Mouse (Mus musculus) lung, embryonic 15.5 days (tissue): ENCODE results near the gene Fsd2. TPM values are rescaled to one million over a fixed set of nuclear protein-coding genes. Genes with fewer than 3 reads are reported as not detected.

ENCODE experiments used
- ATAC-seq: fragments of 200-750 bp; cut with Nextera tagmentation; 2 replicates; pipeline ENCODE4 v1.8.0; 2017; ENCODE audit warnings: moderate number of reproducible peaks, borderline replicate concordance; ENCODE audit not compliant: low FRiP score, low TSS enrichment; ENCODE audit errors: extremely low read depth
- H3K27ac ChIP-seq: fragments of 300-500 bp; sonication (generic); 2 replicates; pipeline ENCODE4 v1.5.1; 2015; ENCODE audit warnings: moderate library complexity, mild to moderate bottlenecking, inconsistent platforms
- H3K27me3 ChIP-seq: fragments of 300-500 bp; sonication (generic); 2 replicates; pipeline ENCODE4 v1.6.1; 2015; ENCODE audit warnings: inconsistent platforms
- H3K36me3 ChIP-seq: fragments of 300-500 bp; sonication (generic); 2 replicates; pipeline ENCODE4 v1.6.1; 2015; ENCODE audit warnings: inconsistent platforms
- H3K4me1 ChIP-seq: fragments of 300-500 bp; sonication (generic); 2 replicates; pipeline ENCODE4 v1.6.1; 2015; ENCODE audit warnings: inconsistent platforms
- H3K4me2 ChIP-seq: fragments of 300-500 bp; sonication (generic); 2 replicates; pipeline ENCODE4 v1.6.1; 2015; ENCODE audit warnings: inconsistent platforms, mild to moderate bottlenecking, moderate library complexity
- H3K4me3 ChIP-seq: fragments of 300-500 bp; sonication (generic); 2 replicates; pipeline ENCODE4 v1.5.1; 2015; ENCODE audit warnings: mild to moderate bottlenecking, inconsistent platforms
- H3K9ac ChIP-seq: fragments of 300-500 bp; sonication (generic); 2 replicates; pipeline ENCODE4 v1.6.1; 2015; ENCODE audit warnings: inconsistent platforms
- H3K9me3 ChIP-seq: fragments of 300-500 bp; sonication (generic); 2 replicates; pipeline ENCODE4 v1.6.1; 2016; ENCODE audit warnings: inconsistent platforms
- WGBS: fragments of 180-500 bp; shearing (Covaris S2); methylation state at CpG from one replicate; pipeline ENCODE4 v1.1.7; 2015; 5-methylcytosine and 5-hydroxymethylcytosine counted together
- polyA plus RNA-seq: library from polyadenylated mRNA; unstranded; fragments of >200 nt; fragmentation: Nextera tagmentation; extraction: Ambion mirVana; gene quantifications from 2 replicates; pipeline ENCODE4 v1.2.1, GENCODE M21; 2015

Fsd2 gene
- polyA plus RNA-seq, 1 experiment from 2014 or later, result 1.8 TPM

DNA sequence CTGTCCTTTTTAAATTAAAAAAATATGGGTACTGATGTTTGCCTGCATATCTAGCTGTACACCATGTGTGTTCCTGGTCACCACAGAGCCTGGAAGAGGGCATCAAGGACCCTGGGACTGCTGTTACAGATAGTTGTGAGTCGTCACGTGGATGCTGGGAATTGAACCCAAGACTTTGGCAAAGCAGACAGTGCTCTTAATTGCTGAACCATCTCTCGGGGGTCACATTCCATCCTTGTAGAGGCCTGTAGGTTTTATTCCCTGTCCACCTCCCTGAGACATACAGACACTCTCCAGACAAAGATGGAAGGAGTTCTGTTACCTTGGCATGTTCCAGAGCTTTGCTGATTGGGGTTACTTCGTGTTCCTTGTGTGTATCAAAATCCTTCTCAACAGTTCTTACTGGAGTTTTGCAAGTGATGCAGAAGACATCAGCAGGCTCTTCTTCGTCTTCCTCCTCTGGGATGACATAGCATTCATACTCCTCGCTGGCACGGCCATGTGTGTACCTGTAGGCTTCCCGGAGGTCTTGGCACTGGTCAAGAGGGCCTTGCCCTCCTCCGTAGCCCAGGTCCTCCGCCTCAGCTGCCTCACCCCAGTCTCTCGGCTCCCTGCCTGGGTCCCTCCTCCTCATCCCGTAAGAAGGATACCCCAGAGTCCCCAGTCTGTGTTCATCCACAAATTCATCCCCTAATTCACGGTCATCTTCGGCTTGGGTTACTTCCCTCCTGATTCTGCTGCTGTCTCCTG is 7.3 kb downstream of the Fsd2 start:
- Histone ChIP-seq H3K4me3 (no peak overlapping the region), H3K9ac (no peak overlapping the region)
- ATAC-seq, result no peak

DNA sequence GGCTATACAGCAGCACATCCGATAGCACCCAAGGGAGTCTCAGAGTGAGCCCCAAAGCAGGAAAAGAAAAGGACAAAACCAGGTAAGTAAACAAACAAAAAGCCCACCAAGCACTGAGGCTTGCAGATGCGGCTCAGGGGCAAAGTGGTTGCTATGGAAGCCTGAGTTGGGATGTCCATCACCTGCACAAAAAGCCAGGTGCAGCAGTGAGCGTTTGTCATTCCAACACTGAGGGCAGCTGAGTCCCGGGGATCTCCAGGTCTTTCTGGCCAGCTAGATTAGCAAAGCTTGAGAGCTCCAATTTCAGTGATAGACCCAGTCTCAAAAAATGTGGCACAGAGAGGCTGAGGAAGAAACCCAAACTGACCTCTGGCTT is 8.8 kb downstream of the Fsd2 start:
- Histone ChIP-seq H3K27me3 (no peaks in the 10 kb centered on the region), H3K4me1 (peaks cover 26% of the 10 kb centered on the region), H3K9ac (no peak overlapping the region), H3K4me2 (no peak overlapping the region), H3K27ac (peak overlapping the region; percentile 45), H3K36me3 (no peaks in the 10 kb centered on the region), H3K9me3 (no peaks in the 10 kb centered on the region), H3K4me3 (no peak overlapping the region)
- 42% methylated on average over 4 of the region's 4 CpGs for WGBS
- no peak for ATAC-seq

More for the DNA sequence above, 7.3 kb downstream of the Fsd2 start:
- Histone ChIP-seq H3K4me2 (no peak overlapping the region), H3K4me1 (peaks cover 26% of the 10 kb centered on the region), H3K36me3 (no peaks in the 10 kb centered on the region), H3K27me3 (no peaks in the 10 kb centered on the region), H3K27ac (no peak overlapping the region), H3K9me3 (no peaks in the 10 kb centered on the region)
- 86% methylated on average over 14 of the region's 14 CpGs for WGBS

GRCm38 (mm10) chr7:81557252-81557984 is 9.3 kb downstream of the Fsd2 start:
- Histone ChIP-seq H3K9ac (no peak overlapping the region), H3K4me2 (no peak overlapping the region), H3K4me1 (peaks cover 26% of the 10 kb centered on the region), H3K36me3 (no peaks in the 10 kb centered on the region), H3K4me3 (no peak overlapping the region), H3K9me3 (no peaks in the 10 kb centered on the region), H3K27ac (peak overlapping the region; percentile 83), H3K27me3 (no peaks in the 10 kb centered on the region)
- WGBS, result 35% methylated on average over 7 of the region's 7 CpGs
- ATAC-seq, result peak; percentile 89

GRCm38 (mm10) chr7:81556839-81557238 is 9.9 kb downstream of the Fsd2 start:
- H3K4me2 ChIP-seq, result no peak overlapping the region
- WGBS, result 47% methylated on average over 4 of the region's 4 CpGs
- no peaks in the 10 kb centered on the region for H3K9me3 ChIP-seq
- H3K36me3 ChIP-seq, result no peaks in the 10 kb centered on the region
- peak overlapping the region; percentile 83 for H3K27ac ChIP-seq
- H3K27me3 ChIP-seq, result no peaks in the 10 kb centered on the region
- no peak overlapping the region for H3K4me3 ChIP-seq
- peaks cover 26% of the 10 kb centered on the region for H3K4me1 ChIP-seq
- ATAC-seq, result peak; percentile 39; the same call in 1 of the 2 replicates
- H3K9ac ChIP-seq, result no peak overlapping the region

GRCm38 (mm10) chr7:81554369-81554768 is 12.4 kb downstream of the Fsd2 start:
- no peaks in the 10 kb centered on the region for H3K9me3 ChIP-seq
- no peak overlapping the region for H3K4me3 ChIP-seq
- 76% methylated on average over 2 of the region's 2 CpGs for WGBS
- H3K4me1 ChIP-seq, result peaks cover 11% of the 10 kb centered on the region
- H3K36me3 ChIP-seq, result no peaks in the 10 kb centered on the region
- no peak for ATAC-seq
- no peak overlapping the region for H3K27ac ChIP-seq
- no peak overlapping the region for H3K9ac ChIP-seq
- no peak overlapping the region for H3K4me2 ChIP-seq
- no peaks in the 10 kb centered on the region for H3K27me3 ChIP-seq

DNA sequence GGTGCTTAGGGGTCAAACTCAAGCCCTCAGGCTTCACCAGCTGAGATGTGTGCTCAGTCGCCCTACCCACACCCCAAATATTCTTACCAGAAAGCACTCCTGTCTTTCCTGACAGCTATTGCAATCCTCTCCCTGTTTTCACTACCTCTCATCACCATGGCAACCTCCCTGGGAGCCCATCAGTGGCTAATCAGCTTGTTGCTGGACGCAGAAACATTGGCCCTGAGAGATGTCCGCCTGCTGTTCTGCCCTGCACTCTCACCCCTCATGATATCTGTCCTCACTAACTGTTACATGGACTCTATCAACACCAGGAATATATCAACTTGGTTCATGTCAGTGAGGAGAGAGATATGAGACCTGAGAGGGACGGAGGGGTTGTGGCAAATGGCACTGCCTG is 13.2 kb downstream of the Fsd2 start:
- Histone ChIP-seq H3K4me1 (peaks cover 11% of the 10 kb centered on the region), H3K36me3 (no peaks in the 10 kb centered on the region), H3K9me3 (no peaks in the 10 kb centered on the region), H3K9ac (no peak overlapping the region), H3K4me2 (no peak overlapping the region), H3K4me3 (no peak overlapping the region), H3K27me3 (no peaks in the 10 kb centered on the region), H3K27ac (no peak overlapping the region)
- ATAC-seq, result no peak
- 64% methylated on average over 4 of the region's 4 CpGs for WGBS

GRCm38 (mm10) chr7:81548864-81549263 is 17.9 kb downstream of the Fsd2 start:
- WGBS, result 58% methylated on average over 11 of the region's 11 CpGs
- Histone ChIP-seq H3K4me3 (no peak overlapping the region), H3K27ac (no peak overlapping the region), H3K27me3 (no peaks in the 10 kb centered on the region), H3K4me1 (no peaks in the 10 kb centered on the region), H3K9ac (no peak overlapping the region), H3K36me3 (no peaks in the 10 kb centered on the region), H3K4me2 (no peak overlapping the region), H3K9me3 (no peaks in the 10 kb centered on the region)
- no peak for ATAC-seq

DNA sequence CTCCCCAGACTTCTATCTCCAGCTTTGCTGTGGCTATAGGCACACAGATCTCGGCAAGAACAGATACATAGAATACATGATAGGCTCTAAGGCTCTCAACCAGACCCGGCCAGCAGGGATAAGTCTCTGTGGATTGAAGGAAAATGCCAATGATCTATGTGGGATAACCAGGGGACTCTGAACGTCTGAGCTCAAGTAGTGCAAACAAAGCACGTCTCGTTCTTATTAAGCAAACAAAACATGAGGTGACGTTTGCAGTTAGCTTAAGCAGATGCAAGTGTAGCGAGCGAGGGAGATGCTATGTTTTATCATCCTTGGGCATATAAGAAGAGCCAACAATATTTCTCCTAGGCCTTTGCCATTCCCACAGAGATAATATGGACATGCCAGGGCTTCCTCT is 23.8 kb downstream of the Fsd2 start:
- WGBS, result 64% methylated on average over 8 of the region's 8 CpGs
- H3K36me3 ChIP-seq, result no peaks in the 10 kb centered on the region
- no peak overlapping the region for H3K4me3 ChIP-seq
- H3K9ac ChIP-seq, result no peak overlapping the region
- no peaks in the 10 kb centered on the region for H3K4me1 ChIP-seq
- H3K27me3 ChIP-seq, result no peaks in the 10 kb centered on the region
- H3K9me3 ChIP-seq, result no peaks in the 10 kb centered on the region
- no peak for ATAC-seq
- H3K27ac ChIP-seq, result no peak overlapping the region
- no peak overlapping the region for H3K4me2 ChIP-seq

- no peaks in the 10 kb centered on the region for H3K4me1 ChIP-seq
- no peak overlapping the region for H3K4me2 ChIP-seq
- no peak for ATAC-seq
- no peak overlapping the region for H3K27ac ChIP-seq
- H3K9ac ChIP-seq, result no peak overlapping the region
- no peaks in the 10 kb centered on the region for H3K27me3 ChIP-seq
- WGBS, result 75% methylated on average over 7 of the region's 7 CpGs
- no peak overlapping the region for H3K4me3 ChIP-seq
- H3K36me3 ChIP-seq, result no peaks in the 10 kb centered on the region
- H3K9me3 ChIP-seq, result no peaks in the 10 kb centered on the region
These were observed 24.7 kb downstream of the Fsd2 start for GRCm38 (mm10) chr7:81541924-81542524.

GRCm38 (mm10) chr7:81540999-81541398 is 25.7 kb downstream of the Fsd2 start:
- Histone ChIP-seq H3K4me2 (no peak overlapping the region), H3K9ac (no peak overlapping the region), H3K27me3 (no peaks in the 10 kb centered on the region), H3K4me1 (no peaks in the 10 kb centered on the region), H3K4me3 (no peak overlapping the region), H3K27ac (no peak overlapping the region), H3K9me3 (no peaks in the 10 kb centered on the region), H3K36me3 (no peaks in the 10 kb centered on the region)
- 44% methylated on average over 1 of the region's 1 CpGs for WGBS
- ATAC-seq, result no peak

DNA sequence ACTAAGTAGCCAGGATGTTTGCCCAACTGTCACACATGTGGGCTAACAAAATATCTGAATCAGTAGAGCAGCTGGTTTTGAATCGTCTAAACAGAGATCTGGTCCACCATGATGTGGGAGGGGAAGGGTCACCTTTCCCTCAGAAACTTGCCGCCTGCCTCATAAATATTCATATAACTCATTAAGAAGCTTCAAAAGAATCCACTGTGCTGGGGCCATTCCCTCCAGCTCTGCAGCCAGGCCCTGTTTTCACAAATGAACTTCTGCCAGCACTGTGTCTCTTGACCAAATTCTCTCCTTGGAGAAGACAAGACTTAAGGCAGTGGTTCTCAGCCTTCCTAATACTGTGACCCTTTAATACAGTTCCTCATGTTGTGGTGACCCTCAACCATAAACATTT is 27.2 kb downstream of the Fsd2 start:
- Histone ChIP-seq H3K27me3 (no peaks in the 10 kb centered on the region), H3K4me2 (no peak overlapping the region), H3K27ac (no peak overlapping the region), H3K9ac (no peak overlapping the region), H3K36me3 (peaks cover 10% of the 10 kb centered on the region), H3K4me3 (no peak overlapping the region), H3K9me3 (no peaks in the 10 kb centered on the region), H3K4me1 (no peaks in the 10 kb centered on the region)
- 20% methylated on average over 2 of the region's 2 CpGs for WGBS
- ATAC-seq, result no peak

DNA sequence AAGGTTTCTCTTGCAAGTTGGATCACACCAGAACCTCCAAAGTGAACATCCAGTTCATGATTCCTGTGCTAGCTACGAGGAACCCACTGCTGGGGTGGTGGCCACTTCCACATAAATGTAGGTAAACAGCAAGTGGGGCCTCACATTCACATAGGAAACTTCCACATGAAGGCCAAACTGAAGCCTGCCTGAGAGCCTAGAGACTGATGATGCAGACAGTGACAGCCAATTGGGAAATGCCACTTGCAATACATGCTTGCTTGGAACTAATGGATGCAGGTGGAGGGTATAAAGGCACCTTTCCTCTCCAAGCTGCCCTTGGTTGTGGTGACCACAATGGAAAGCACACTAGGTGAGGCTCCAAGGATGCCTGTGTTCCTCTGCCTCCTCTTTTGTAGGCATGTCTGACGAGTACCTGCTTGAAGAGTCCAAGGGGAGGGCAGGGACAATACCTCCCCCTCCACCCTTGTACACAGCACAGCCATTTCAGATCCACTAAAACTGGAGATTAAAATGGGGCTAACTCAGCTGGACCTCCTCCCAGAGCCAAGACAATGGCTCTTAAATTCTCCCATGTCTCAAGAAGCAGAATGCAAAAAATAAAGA is 28.6 kb downstream of the Fsd2 start:
- Histone ChIP-seq H3K27me3 (no peaks in the 10 kb centered on the region), H3K9ac (no peak overlapping the region), H3K9me3 (no peaks in the 10 kb centered on the region), H3K27ac (no peak overlapping the region), H3K36me3 (peaks cover 23% of the 10 kb centered on the region), H3K4me3 (no peak overlapping the region), H3K4me2 (no peak overlapping the region), H3K4me1 (no peaks in the 10 kb centered on the region)
- no peak for ATAC-seq
- WGBS, result 73% methylated on average over 2 of the region's 2 CpGs
